Mouse (Mus musculus) neutrophil, adult 59 days (primary cell): ENCODE results near the gene Zfp202. TPM values are rescaled to one million over a fixed set of nuclear protein-coding genes. Genes with fewer than 3 reads are reported as not detected.

Experiments used
- total RNA-seq, 2 experiments: library from RNA; stranded (reverse); gene quantifications; 1 replicate in 1 of 2; 2 replicates in 1 of 2; pipeline ENCODE4 v1.2.4; 2023

Zfp202 gene
- total RNA-seq, result under 1 TPM; 0.68 to 0.73 TPM

GRCm38 (mm10) chr9:40192098-40193038 is at the start of gene Zfp202:
Gene Zfp202 (plus strand): TSS chr9:40192316.

GRCm38 (mm10) chr9:40180620-40181019 is 11.5 kb upstream of the Zfp202 start, which contains the start of gene Olfr986:
Gene Olfr986 (plus strand): TSS chr9:40180920.

Other genes starting within 250 kb of the Zfp202 start
- gene Olfr975, start 240.3 kb upstream of the Zfp202 start, total RNA-seq, result not detected
- not detected for gene Olfr976, start 231.2 kb upstream of the Zfp202 start, total RNA-seq
- gene Olfr978, start 200.2 kb upstream of the Zfp202 start, total RNA-seq, result not detected
- gene Olfr979, start 188.9 kb upstream of the Zfp202 start, total RNA-seq, result not detected
- not detected for gene Olfr980, start 182.7 kb upstream of the Zfp202 start, total RNA-seq
- not detected for gene Olfr981, start 170.9 kb upstream of the Zfp202 start, total RNA-seq
- gene Olfr982, start 118.5 kb upstream of the Zfp202 start, total RNA-seq, result not detected
- gene Olfr983, start 98.7 kb upstream of the Zfp202 start, total RNA-seq, result not detected
- gene Olfr984, start 78.1 kb upstream of the Zfp202 start, total RNA-seq, result under 1 TPM in 1 of 2 experiments, not detected in 1; 0.07 TPM
- not detected for gene Olfr985, start 62.1 kb upstream of the Zfp202 start, total RNA-seq
- not detected for gene Tmem225, start 44.2 kb upstream of the Zfp202 start, total RNA-seq
- gene Olfr986, start 11.4 kb upstream of the Zfp202 start, total RNA-seq, result not detected
- not detected for gene Scn3b, start 76.9 kb downstream of the Zfp202 start, total RNA-seq